Mouse (Mus musculus) stomach, postnatal 0 days (tissue): ENCODE data around the gene Gipc2. TPM values are rescaled to one million over a fixed set of nuclear protein-coding genes. Genes with fewer than 3 reads are reported as not detected.

Experiments
- ATAC-seq: fragments of 200-750 bp; cut with Nextera tagmentation; 2 replicates; pipeline ENCODE4 v1.8.0; 2017; ENCODE audit not compliant: low FRiP score, low TSS enrichment
- DNase-seq: peaks from one replicate; pipeline ENCODE4 v3.0.0-alpha.2; 2016; ENCODE audit warnings: low spot score
- H3K27ac ChIP-seq: fragments of 300-500 bp; sonication (generic); replicated peaks from 2 replicates; pipeline ENCODE4 v1.5.1; 2014; ENCODE audit warnings: mild to moderate bottlenecking, control low read depth
- H3K27me3 ChIP-seq: fragments of 300-500 bp; sonication (generic); 2 replicates; pipeline ENCODE4 v1.6.1; 2014; ENCODE audit warnings: low read length; ENCODE audit not compliant: control insufficient read depth, insufficient read depth
- H3K36me3 ChIP-seq: fragments of 300-500 bp; sonication (generic); 2 replicates; pipeline ENCODE4 v1.6.1; 2014; ENCODE audit warnings: low read length, mixed read lengths; ENCODE audit not compliant: control insufficient read depth, insufficient read depth
- H3K4me1 ChIP-seq: fragments of 300-500 bp; sonication (generic); replicated peaks from 2 replicates; pipeline ENCODE4 v1.6.1; 2014; ENCODE audit warnings: antibody characterized with exemption; ENCODE audit not compliant: control insufficient read depth, insufficient read depth
- H3K4me2 ChIP-seq: fragments of 300-500 bp; sonication (generic); replicated peaks from 2 replicates; pipeline ENCODE4 v1.6.1; 2014; ENCODE audit warnings: low read depth, mild to moderate bottlenecking, control low read depth, moderate library complexity
- H3K4me3 ChIP-seq: fragments of 300-500 bp; sonication (generic); 2 replicates; pipeline ENCODE4 v1.5.1; 2014; ENCODE audit warnings: low read depth, low read length, control low read depth
- H3K9ac ChIP-seq: fragments of 300-500 bp; sonication (generic); 2 replicates; pipeline ENCODE4 v1.6.1; 2014; ENCODE audit warnings: mild to moderate bottlenecking, low read length, control low read depth, mixed read lengths
- H3K9me3 ChIP-seq: fragments of 300-500 bp; sonication (generic); 2 replicates; pipeline ENCODE4 v1.6.1; 2016; ENCODE audit warnings: low read length; ENCODE audit not compliant: control insufficient read depth
- CTCF ChIP-seq: IDR thresholded peaks from 2 replicates; pipeline ENCODE4 v1.5.1; 2016; ENCODE audit warnings: antibody characterized with exemption, low read depth, mild to moderate bottlenecking, moderate library complexity
- EP300 ChIP-seq: optimal IDR thresholded peaks from 2 replicates; pipeline ENCODE3; 2016; ENCODE audit warnings: antibody characterized with exemption
- WGBS: fragments of 180-500 bp; shearing (Covaris S2); extraction: QIAGEN DNeasy Blood & Tissue Kit; methylation state at CpG from one replicate; pipeline ENCODE4 v1.1.7; 2014; 5-methylcytosine and 5-hydroxymethylcytosine counted together
- polyA plus RNA-seq: library from polyadenylated mRNA; unstranded; fragments of >200 nt; fragmentation: Nextera tagmentation; extraction: Ambion mirVana; gene quantifications from 2 replicates; pipeline ENCODE4 v1.2.1, GENCODE M21; 2015

The Gipc2 gene
- polyA plus RNA-seq, 1 experiment from 2014 or later = 76.1 TPM

DNA sequence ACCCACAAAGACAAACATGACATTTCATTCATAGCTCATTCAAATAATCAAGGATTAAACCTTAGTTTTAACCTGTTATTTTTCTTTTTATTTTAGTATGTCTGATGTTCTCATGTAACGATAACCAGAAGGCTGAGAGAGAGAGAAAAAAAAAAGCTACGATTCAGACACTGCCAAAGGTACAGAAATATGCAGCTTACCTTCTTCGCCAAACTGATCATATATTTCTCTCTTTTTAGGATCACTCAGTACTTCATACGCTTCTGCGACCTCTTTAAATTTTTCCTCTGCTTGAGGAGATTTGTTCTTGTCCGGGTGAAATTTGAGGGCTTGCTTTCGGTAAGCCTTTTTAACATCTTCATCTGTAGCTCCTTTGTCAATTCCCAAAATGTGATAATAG is 27.1 kb upstream of the Gipc2 start:
- H3K9ac ChIP-seq = peak overlapping the region; percentile 61
- no peaks in the 10 kb centered on the region for H3K9me3 ChIP-seq
- H3K4me3 ChIP-seq = peak overlapping the region; percentile 46
- TF ChIP-seq CTCF (no peak), EP300 (no peak)
- WGBS = 2% methylated on average over 7 of the region's 7 CpGs
- H3K36me3 ChIP-seq = no peaks in the 10 kb centered on the region
- DNase-seq (no peak), ATAC-seq (no peak)
- H3K27me3 ChIP-seq = no peaks in the 10 kb centered on the region
- H3K27ac ChIP-seq = peak overlapping the region; percentile 80
- peak overlapping the region; percentile 49 for H3K4me2 ChIP-seq
- H3K4me1 ChIP-seq = 0 out of 2 replicates have a peak, but pooled peaks cover 2% of the 10 kb centered on the region

DNA sequence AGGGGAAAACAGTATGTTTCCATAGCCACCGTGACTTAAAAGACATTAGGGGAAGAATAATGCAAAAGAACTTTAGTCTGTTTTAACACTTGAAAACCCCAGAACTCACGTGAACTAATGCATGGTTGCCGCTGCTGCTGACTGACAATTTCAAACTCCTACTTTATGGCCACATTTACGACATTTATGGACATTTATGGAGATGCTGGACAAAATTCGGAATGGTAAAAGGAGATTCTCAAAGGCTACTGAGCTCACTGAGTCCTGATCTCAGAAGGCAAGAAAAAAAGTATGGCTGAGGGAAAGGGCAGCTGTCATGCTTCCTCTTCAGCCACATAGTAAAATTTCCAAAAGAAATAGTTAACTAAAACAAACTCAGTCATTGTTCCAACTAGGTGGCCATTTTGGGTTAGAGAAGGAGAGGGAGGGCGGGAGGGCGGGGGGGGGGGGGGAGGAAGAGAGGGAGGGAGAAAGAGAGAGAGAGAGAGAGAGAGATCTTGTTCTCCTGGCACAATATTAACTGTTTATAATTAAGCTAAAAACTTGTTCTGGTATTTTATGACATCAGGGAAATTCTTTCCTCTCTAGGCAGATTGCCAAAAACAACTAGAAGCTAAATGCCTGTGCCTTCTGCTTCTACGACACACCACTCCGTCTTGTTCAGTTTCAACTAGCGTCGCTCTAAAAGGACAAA is 26.4 kb upstream of the Gipc2 start:
- TF ChIP-seq EP300 (no peak), CTCF (no peak)
- Histone ChIP-seq H3K4me3 (peak overlapping the region; percentile 53), H3K4me2 (peak overlapping the region; percentile 60), H3K4me1 (0 out of 2 replicates have a peak, but pooled peaks cover 2% of the 10 kb centered on the region), H3K9ac (peak overlapping the region; percentile 65), H3K27ac (peak overlapping the region; percentile 92), H3K9me3 (no peaks in the 10 kb centered on the region), H3K36me3 (no peaks in the 10 kb centered on the region), H3K27me3 (no peaks in the 10 kb centered on the region)
- peak; percentile 40 for DNase-seq
- 0 out of 2 replicates have a peak, but pooled peaks have one; percentile 23 for ATAC-seq
- WGBS = 6% methylated on average over 9 of the region's 11 CpGs

DNA sequence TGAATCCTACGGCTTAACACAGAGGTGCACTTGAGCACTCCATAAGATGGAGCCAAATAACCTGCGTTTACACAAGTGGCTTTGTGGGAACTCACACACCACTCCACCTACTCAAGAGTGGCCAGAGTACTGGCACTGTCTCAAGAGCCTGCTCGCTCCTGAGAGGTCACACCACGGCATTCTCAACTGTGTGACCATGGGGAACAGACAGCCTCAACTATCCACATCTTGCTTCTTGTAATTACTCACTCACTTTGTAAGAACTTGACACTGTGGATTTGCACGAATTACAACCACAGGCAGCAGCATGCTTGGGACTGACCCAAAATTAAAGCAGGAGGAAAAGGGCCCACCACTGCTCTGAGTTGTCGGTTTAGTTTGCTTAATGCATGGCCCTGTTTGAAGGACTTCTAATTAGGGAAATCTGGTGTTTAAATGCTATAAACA is 25.8 kb upstream of the Gipc2 start:
- H3K4me1 ChIP-seq = 0 out of 2 replicates have a peak, but pooled peaks cover 2% of the 10 kb centered on the region
- peak overlapping the region; percentile 65 for H3K9ac ChIP-seq
- peak overlapping the region; percentile 92 for H3K27ac ChIP-seq
- no peaks in the 10 kb centered on the region for H3K36me3 ChIP-seq
- DNase-seq = peak; percentile 58
- H3K9me3 ChIP-seq = no peaks in the 10 kb centered on the region
- peak; percentile 68 for ATAC-seq
- H3K27me3 ChIP-seq = no peaks in the 10 kb centered on the region
- peak overlapping the region; percentile 53 for H3K4me3 ChIP-seq
- no peak for TF ChIP-seq EP300
- TF ChIP-seq CTCF = peak; percentile 40
- peak overlapping the region; percentile 60 for H3K4me2 ChIP-seq
- WGBS = 2% methylated on average over 6 of the region's 6 CpGs

DNA sequence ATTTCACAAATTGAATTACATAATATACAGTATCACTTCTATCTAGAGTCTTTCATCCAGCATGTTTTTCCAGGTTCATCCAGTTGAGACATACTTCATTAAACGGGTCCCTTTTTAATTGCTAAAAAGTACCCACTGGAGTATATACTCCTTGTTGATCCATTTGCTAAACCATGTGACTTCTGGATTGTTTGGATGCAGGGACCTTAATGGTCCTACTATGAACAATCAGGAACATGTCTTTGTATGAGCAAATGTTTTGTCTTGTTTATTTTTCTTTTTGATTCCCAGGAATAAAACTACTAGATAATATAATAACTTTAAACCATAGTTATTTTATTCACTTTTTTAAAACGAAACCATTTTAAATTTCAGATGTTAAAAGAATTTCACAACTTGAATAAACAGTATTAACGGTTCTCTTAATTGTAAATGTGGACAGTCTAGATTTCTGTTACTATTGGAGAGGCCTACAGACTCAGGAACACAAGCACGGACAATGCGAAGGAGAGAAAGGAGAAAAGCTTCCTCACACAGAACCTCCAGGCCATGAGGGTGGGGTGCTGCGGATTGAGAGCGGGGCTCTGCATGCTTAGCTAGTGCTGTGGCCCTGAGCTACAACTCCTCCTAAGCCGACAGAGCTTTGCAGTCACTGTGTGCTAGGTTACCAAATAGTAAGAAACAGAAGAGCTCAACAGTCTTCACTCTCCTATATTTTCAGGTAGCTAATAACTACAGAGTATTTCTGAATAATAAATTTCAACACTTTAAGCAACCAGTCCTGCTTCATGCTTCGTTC is 24.8 kb upstream of the Gipc2 start:
- Histone ChIP-seq H3K27ac (0 out of 2 replicates have a peak overlapping the region, but pooled peaks have one; percentile 36), H3K9me3 (no peaks in the 10 kb centered on the region), H3K4me1 (0 out of 2 replicates have a peak, but pooled peaks cover 2% of the 10 kb centered on the region), H3K4me3 (peak overlapping the region; percentile 53), H3K9ac (peak overlapping the region; percentile 52; the same call in 1 of the 2 replicates), H3K27me3 (no peaks in the 10 kb centered on the region), H3K4me2 (peak overlapping the region; percentile 60), H3K36me3 (no peaks in the 10 kb centered on the region)
- no peak for TF ChIP-seq CTCF
- no peak for TF ChIP-seq EP300
- no peak for DNase-seq
- no peak for ATAC-seq
- WGBS = 44% methylated on average over 9 of the region's 9 CpGs

GRCm38 (mm10) chr3:152189306-152189705 is 23.3 kb upstream of the Gipc2 start:
- DNase-seq (no peak), ATAC-seq (no peak)
- Histone ChIP-seq H3K4me2 (peak overlapping the region; percentile 21; the same call in 1 of the 2 replicates), H3K9ac (no peak overlapping the region), H3K9me3 (no peaks in the 10 kb centered on the region), H3K4me3 (no peak overlapping the region), H3K27ac (peak overlapping the region; percentile 69), H3K27me3 (no peaks in the 10 kb centered on the region), H3K4me1 (0 out of 2 replicates have a peak, but pooled peaks cover 2% of the 10 kb centered on the region), H3K36me3 (no peaks in the 10 kb centered on the region)
- WGBS = 33% methylated on average over 4 of the region's 4 CpGs
- no peak for TF ChIP-seq EP300
- TF ChIP-seq CTCF = no peak
